Mouse (Mus musculus) brain, embryonic 14.5 days (tissue): ENCODE data around the gene Sdcbp2.

ENCODE experiments used
- CTCF ChIP-seq: fragments of 200-500 bp; IDR thresholded peaks from 2 replicates; pipeline ENCODE4 v1.5.1; 2012; ENCODE audit warnings: inconsistent platforms, mild to moderate bottlenecking, moderate library complexity, borderline replicate concordance; ENCODE audit not compliant: insufficient read depth, insufficient read length; ENCODE audit errors: extremely low read depth
- POLR2A ChIP-seq: fragments of 200-500 bp; IDR thresholded peaks from 2 replicates; pipeline ENCODE4 v1.6.1; 2012; ENCODE audit warnings: mild to moderate bottlenecking, inconsistent platforms, borderline replicate concordance; ENCODE audit not compliant: poor library complexity, insufficient read depth, insufficient read length, severe bottlenecking; ENCODE audit errors: extremely low read depth

DNA sequence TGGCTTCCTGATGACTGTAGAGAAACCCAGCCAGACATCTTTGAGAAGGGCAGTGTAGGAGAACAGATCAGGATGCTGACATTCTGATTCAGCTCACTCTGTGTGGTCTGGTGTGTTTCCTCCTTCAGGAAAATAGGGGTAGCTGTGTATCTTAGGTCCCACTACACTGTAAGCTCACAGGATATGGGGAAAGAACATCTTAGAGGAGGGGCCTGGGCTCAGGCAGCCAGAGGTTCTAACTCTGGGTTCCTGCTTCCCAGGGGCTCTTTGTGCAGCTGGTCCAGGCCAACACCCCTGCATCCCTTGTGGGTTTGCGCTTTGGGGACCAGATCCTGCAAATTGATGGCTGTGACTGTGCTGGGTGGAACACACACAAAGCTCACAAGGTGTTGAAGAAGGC, 14.4 kb downstream of the Sdcbp2 start:
- TF ChIP-seq CTCF = no peak
- no peak for TF ChIP-seq POLR2A
